Mouse (Mus musculus) cerebellum, adult 2 months (tissue): Measurements from ENCODE around the gene Atp11a. TPM values are rescaled to one million over a fixed set of nuclear protein-coding genes. Genes with fewer than 3 reads are reported as not detected.

ENCODE experiments used
- DNase-seq, 2 experiments: peaks; one replicate each; pipeline ENCODE4 v3.0.0; 2021
- H3K27ac ChIP-seq: fragments of 200-500 bp; 2 replicates; pipeline ENCODE4 v1.5.1; 2012; ENCODE audit warnings: low read length, control low read depth, inconsistent platforms; ENCODE audit not compliant: insufficient read depth
- H3K27me3 ChIP-seq: fragments of 200-500 bp; 2 replicates; pipeline ENCODE4 v1.6.1; 2012; ENCODE audit warnings: inconsistent platforms, mild to moderate bottlenecking, low read length, moderate library complexity; ENCODE audit not compliant: control insufficient read depth, insufficient read depth
- H3K4me1 ChIP-seq: fragments of 200-500 bp; 2 replicates; pipeline ENCODE4 v1.6.1; 2011; ENCODE audit warnings: low read length; ENCODE audit not compliant: control insufficient read depth, insufficient read depth
- H3K4me3 ChIP-seq: fragments of 200-500 bp; replicated peaks from 2 replicates; pipeline ENCODE3; 2011; ENCODE audit warnings: mild to moderate bottlenecking, low read depth, low read length, control low read depth; ENCODE audit not compliant: insufficient read depth
- CTCF ChIP-seq: fragments of 200-500 bp; IDR thresholded peaks from 2 replicates; pipeline ENCODE4 v1.5.1; 2011; ENCODE audit warnings: low read depth, mild to moderate bottlenecking, control low read depth, low read length, moderate library complexity, borderline replicate concordance; ENCODE audit not compliant: insufficient read depth
- POLR2A ChIP-seq: fragments of 200-500 bp; IDR thresholded peaks from 2 replicates; pipeline ENCODE4 v1.6.1; 2011; ENCODE audit warnings: low read length, control low read depth, borderline replicate concordance; ENCODE audit not compliant: insufficient read depth
- WGBS: fragments of 180-500 bp; shearing (Covaris S2); methylation state at CpG from one replicate; pipeline ENCODE4 v1.1.7; 2018; 5-methylcytosine and 5-hydroxymethylcytosine counted together
- polyA plus RNA-seq: library from polyadenylated mRNA; depleted of rRNA; stranded (reverse); fragments of >200 nt; gene quantifications from 2 replicates; pipeline ENCODE4 v1.2.3, GENCODE M21; 2012

Atp11a gene
- polyA plus RNA-seq, 1 experiment, result 63.6 TPM

DNA sequence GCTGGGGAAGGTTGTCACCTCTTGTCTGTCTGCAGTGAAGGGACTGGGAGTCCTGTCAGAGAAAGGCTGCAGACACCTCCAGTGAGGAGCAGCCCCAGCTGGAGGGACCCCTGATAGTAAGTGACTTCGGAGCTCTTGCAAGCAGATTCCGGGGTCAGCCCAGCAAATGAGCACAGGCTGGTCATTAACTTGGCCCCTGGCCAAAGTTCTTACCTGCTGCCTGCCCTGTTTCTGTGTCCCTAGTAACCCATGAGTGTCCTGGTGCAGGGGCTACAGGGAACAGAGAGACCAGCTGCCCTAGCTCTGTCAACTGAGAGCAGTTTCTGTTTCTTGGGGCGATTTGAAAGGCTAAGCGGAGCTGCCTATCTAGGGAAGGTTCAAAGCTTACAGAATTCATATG, 17.1 kb downstream of the Atp11a start:
- H3K27ac ChIP-seq, result no peak overlapping the region
- no peaks in the 10 kb centered on the region for H3K27me3 ChIP-seq
- WGBS, result 82% methylated on average over 4 of the region's 4 CpGs
- no peak overlapping the region for H3K4me3 ChIP-seq
- H3K4me1 ChIP-seq, result peaks cover 36% of the 10 kb centered on the region
- TF ChIP-seq CTCF, result no peak
- TF ChIP-seq POLR2A, result no peak
- DNase-seq, result no peak

DNA sequence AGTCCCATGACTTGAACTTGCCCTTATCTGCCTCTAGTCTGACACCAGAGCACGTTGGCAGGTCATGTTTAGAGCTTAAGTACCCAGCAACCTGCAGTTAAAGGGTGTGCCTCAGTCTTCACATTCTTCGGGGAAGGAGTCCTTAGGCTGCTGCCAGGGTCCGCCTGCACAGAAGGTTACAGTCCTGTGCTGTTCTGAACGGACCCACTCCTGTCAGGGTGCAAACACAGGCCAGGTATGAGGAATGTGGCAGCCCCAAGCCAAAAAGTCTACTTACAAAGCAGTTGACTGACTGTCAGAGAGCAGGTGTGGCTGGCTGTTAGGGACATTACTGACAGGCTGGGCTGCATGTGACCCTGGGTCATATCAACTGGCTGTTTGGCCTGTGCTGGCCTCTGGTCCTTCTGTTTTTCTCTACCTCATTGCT, 18.1 kb downstream of the Atp11a start:
- no peaks in the 10 kb centered on the region for H3K27me3 ChIP-seq
- WGBS, result 76% methylated on average over 4 of the region's 4 CpGs
- no peak overlapping the region for H3K4me3 ChIP-seq
- no peak overlapping the region for H3K27ac ChIP-seq
- peaks cover 34% of the 10 kb centered on the region for H3K4me1 ChIP-seq
- TF ChIP-seq CTCF (no peak), POLR2A (no peak)
- no peak for DNase-seq

DNA sequence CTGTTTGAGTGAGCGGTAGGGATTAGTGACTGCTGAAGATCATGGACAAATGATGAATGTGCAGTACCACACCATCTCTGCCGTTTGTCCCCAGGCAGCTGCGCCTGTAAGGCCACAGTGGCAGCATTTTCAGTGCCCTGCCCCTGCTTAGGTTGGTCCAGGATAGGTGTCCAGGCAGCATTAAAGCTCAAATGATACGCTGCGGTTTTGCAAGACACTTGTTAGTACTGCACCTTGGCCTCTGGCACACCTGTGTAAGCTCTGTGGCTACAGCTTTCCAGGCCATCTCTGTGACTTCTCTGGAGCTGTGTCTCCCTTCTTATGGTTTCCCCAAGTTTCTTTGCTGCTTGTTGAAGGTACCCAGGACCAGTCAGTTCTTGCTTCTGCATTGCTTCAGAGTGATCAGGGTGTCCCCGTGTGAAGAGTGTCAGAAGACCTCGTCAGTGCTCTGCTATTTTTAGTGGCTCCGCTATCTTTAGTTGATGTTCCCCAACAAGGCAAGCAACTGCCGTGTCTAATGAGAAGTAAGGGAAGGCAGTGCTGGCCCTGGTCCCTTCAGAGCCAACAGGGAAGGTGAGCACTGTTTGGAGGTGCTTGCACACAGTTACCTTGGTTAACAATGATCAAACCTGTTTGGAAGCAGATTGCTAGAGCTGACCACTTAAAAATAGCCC, 18.6 kb downstream of the Atp11a start:
- Histone ChIP-seq H3K27ac (no peak overlapping the region), H3K4me1 (peaks cover 38% of the 10 kb centered on the region), H3K27me3 (no peaks in the 10 kb centered on the region), H3K4me3 (no peak overlapping the region)
- 59% methylated on average over 9 of the region's 9 CpGs for WGBS
- DNase-seq, result no peak
- TF ChIP-seq CTCF, result no peak

DNA sequence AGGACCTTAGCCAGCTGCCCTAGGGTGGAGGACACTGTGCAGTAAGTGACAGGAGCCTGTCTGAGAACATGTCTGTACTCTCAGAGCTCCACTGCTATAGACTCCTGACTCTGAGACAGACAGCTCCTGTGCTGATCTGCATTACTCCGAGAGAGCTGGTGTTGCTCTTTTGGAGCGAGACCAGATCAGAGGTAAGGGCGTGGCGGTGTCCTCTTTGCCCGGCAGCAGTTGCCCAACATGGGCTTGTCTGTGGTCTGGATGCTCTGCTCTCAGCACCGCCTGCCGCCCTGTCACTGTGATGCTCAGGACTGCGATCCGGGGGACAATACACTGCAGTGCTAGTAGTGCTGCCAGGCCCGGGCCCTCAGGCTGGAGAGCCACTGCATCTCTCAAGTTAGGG, 19.4 kb downstream of the Atp11a start:
- H3K27me3 ChIP-seq, result no peaks in the 10 kb centered on the region
- H3K4me1 ChIP-seq, result peaks cover 38% of the 10 kb centered on the region
- 55% methylated on average over 10 of the region's 10 CpGs for WGBS
- no peak for DNase-seq
- no peak overlapping the region for H3K4me3 ChIP-seq
- TF ChIP-seq POLR2A (no peak), CTCF (no peak)
- no peak overlapping the region for H3K27ac ChIP-seq

DNA sequence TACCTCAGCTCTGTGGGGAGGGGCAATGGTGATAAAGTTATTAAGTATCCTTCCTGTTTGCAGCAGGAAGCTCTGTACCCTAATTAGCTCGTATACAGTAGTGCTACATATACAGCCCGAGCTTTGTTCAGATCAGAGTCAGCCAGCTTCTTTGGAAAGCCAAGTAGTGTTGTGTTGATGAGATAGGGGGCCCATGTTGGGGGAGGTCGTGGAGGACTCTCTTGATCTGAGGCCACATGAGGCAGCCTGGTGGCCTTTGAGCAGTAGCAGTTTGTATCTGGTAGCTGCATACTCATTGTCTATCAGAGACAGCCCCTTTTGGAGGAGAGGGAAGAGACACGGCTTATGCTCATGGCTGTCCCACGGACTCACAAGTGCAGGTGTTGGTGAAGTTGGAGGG, 20.4 kb downstream of the Atp11a start:
- peaks cover 35% of the 10 kb centered on the region for H3K4me1 ChIP-seq
- no peak for DNase-seq
- 80% methylated on average over 5 of the region's 5 CpGs for WGBS
- no peak overlapping the region for H3K27ac ChIP-seq
- no peaks in the 10 kb centered on the region for H3K27me3 ChIP-seq
- no peak for TF ChIP-seq POLR2A
- no peak for TF ChIP-seq CTCF
- H3K4me3 ChIP-seq, result no peak overlapping the region

DNA sequence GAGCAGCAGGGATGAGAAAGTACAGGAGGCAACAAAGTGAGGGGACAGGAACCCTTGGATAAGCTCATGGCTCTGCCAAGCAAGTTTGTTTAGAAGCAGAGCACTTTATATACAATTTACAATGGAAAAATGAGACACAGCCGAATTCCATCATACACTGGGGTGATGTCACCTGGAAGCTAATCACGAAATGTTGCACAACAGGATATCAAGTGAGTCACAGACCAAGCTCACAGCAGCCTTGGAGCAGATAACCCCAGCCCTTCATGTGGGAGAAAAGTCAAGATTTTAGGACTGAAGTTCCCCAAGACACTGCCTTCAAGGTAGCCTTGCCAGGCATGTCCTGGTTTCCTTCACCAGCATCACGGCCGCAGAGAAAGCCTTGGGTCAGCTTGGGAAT, 22.7 kb downstream of the Atp11a start:
- TF ChIP-seq CTCF, result no peak
- TF ChIP-seq POLR2A, result no peak
- no peak overlapping the region for H3K27ac ChIP-seq
- no peak overlapping the region for H3K4me3 ChIP-seq
- H3K4me1 ChIP-seq, result peaks cover 28% of the 10 kb centered on the region
- no peak for DNase-seq
- H3K27me3 ChIP-seq, result no peaks in the 10 kb centered on the region
- WGBS, result 64% methylated on average over 4 of the region's 4 CpGs

DNA sequence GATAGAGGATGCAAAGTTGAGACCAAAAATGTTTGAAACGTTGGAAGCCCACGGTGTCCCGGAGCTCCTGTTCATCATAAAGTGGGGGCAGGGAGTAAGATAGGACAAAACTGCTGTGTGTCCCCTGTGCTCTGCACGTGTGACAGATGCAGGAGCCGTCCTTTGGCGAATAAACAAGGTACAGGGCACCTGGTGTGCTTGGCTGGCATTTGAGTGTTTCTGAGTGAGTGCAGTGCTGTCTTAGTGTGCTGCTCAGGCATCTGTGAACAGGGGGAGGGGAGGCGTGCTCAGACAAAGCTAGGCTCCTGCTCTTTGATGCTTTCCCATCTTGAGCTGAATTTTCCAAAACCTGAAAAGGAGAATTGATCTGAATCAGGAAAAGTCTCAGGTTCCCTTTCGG, 28.7 kb downstream of the Atp11a start:
- H3K4me3 ChIP-seq, result no peak overlapping the region
- H3K27me3 ChIP-seq, result no peaks in the 10 kb centered on the region
- TF ChIP-seq CTCF (no peak), POLR2A (no peak)
- no peak overlapping the region for H3K27ac ChIP-seq
- 48% methylated on average over 8 of the region's 8 CpGs for WGBS
- DNase-seq, result peak in 1 of 2 experiments; percentile 32
- peaks cover 25% of the 10 kb centered on the region for H3K4me1 ChIP-seq

DNA sequence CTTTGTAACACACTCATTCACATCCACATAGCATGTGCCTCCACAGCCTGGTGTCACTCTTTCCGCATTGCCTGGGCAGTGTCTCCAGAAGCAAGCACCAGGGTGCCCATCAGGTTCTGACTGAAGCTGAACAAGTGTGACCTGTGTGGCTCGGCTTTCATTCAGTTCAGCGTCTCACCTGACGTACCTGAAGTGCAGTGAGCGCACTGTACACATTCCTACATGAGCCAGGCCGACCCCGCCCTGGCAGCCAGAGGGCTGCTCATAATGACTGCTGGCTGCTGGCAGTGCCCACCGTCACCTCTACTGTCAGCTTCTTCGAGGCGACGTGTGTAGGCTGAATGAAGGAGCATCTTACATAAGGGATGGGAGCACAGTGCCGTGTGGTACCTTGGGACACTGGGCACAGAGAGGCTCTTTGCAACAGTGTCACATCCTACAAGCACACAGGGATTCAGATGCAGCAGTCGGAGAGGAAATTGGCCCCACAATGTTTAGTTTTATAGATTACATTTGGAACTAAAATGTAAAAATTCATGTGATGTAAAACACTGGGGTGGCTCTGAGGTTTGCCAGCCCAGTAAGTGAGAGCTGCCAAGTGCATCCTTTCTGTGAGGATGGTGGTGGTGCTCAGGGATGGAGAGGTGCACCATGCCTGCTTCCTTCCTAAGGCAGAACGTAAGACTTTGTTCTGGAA, 29.6 kb downstream of the Atp11a start:
- Histone ChIP-seq H3K27me3 (no peaks in the 10 kb centered on the region), H3K4me1 (peaks cover 25% of the 10 kb centered on the region), H3K4me3 (no peak overlapping the region), H3K27ac (peak overlapping the region; percentile 11)
- peak; percentile 58 to 62 for DNase-seq
- TF ChIP-seq CTCF, result no peak
- TF ChIP-seq POLR2A, result no peak
- WGBS, result 36% methylated on average over 14 of the region's 14 CpGs
